Mouse (Mus musculus): ENCODE results near the gene Sstr5. TPM values are rescaled to one million over a fixed set of nuclear protein-coding genes. Genes with fewer than 3 reads are reported as not detected.

Gene Sstr5
- polyA plus RNA-seq, 2 experiments = 0.09 to 0.10 TPM

DNA sequence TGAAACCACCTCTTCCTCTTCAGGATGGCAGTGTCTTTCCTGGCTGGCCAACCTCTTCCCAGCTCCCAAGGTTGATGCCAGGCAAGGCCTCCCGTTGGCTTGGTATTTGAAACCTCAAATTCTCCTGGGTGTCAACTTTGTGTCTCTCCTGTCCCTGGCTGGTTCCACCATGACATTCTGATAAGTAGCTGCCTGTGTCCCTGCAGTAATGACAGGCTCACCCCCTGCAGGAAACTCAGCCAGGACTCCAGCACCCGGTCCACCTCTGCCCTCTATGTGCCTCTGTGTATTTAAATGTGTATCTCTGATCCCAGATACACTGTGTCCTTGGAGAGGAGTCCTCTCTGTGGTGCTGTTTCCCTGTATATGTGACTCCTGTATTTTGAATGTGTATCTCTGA lies 30.8 kb downstream of the Sstr5 start:
- WGBS = 77% methylated on average over 2 of the region's 2 CpGs
- no peak for DNase-seq (ENCODE audit: low spot score)
- Histone ChIP-seq H3K9me3 (ENCODE audit: control insufficient read depth, low read length) (no peaks in the 10 kb centered on the region), H3K36me3 (ENCODE audit: control insufficient read depth, insufficient read depth, low read length) (no peaks in the 10 kb centered on the region), H3K27ac (replicated peaks; ENCODE audit: low read depth, low read length) (no peak overlapping the region), H3K4me1 (ENCODE audit: control insufficient read depth, insufficient read depth, low read length) (peaks cover 12% of the 10 kb centered on the region), H3K4me2 (replicated peaks; ENCODE audit: low read depth, low read length, severe bottlenecking) (no peak overlapping the region), H3K9ac (ENCODE audit: low read depth, low read length, severe bottlenecking) (no peak overlapping the region), H3K4me3 (replicated peaks; ENCODE audit: low read length) (no peak overlapping the region), H3K27me3 (ENCODE audit: control insufficient read depth, insufficient read depth, low read length) (no peaks in the 10 kb centered on the region)
- TF ChIP-seq POLR2A (IDR thresholded peaks at IDR 0.05; ENCODE audit: borderline replicate concordance, extremely low read depth, insufficient read depth, insufficient read length) = no peak
- no peak for ATAC-seq (ENCODE audit: low FRiP score, low read depth)

DNA sequence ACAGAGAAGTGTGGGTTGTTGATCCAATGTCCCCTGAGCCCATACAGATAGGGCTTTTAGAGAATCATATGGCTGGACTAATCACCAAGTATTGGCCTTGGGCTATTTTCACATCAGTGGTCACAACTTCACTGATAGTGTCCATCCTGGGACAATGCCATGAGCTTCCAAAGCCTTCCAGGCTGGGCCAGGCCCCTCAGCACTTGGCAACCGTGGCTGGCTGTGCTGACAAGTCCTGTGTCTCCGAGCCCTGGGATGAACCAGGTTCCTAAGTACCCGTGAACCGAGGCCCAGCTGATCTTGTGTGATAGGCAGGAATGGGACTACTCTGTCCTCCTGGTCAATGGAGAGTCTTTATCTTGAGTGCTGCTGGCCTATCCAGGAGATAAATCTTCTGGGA lies 33.0 kb downstream of the Sstr5 start:
- no peak for TF ChIP-seq POLR2A (IDR thresholded peaks at IDR 0.05; ENCODE audit: borderline replicate concordance, extremely low read depth, insufficient read depth, insufficient read length)
- Histone ChIP-seq H3K9me3 (ENCODE audit: control insufficient read depth, low read length) (no peaks in the 10 kb centered on the region), H3K4me3 (replicated peaks; ENCODE audit: low read length) (no peak overlapping the region), H3K36me3 (ENCODE audit: control insufficient read depth, insufficient read depth, low read length) (no peaks in the 10 kb centered on the region), H3K27me3 (ENCODE audit: control insufficient read depth, insufficient read depth, low read length) (no peaks in the 10 kb centered on the region), H3K27ac (replicated peaks; ENCODE audit: low read depth, low read length) (no peak overlapping the region), H3K4me2 (replicated peaks; ENCODE audit: low read depth, low read length, severe bottlenecking) (no peak overlapping the region), H3K4me1 (ENCODE audit: control insufficient read depth, insufficient read depth, low read length) (peaks cover 12% of the 10 kb centered on the region), H3K9ac (ENCODE audit: low read depth, low read length, severe bottlenecking) (no peak overlapping the region)
- no peak for DNase-seq (ENCODE audit: low spot score)
- WGBS = 90% methylated on average over 4 of the region's 4 CpGs
- no peak for ATAC-seq (ENCODE audit: low FRiP score, low read depth)

DNA sequence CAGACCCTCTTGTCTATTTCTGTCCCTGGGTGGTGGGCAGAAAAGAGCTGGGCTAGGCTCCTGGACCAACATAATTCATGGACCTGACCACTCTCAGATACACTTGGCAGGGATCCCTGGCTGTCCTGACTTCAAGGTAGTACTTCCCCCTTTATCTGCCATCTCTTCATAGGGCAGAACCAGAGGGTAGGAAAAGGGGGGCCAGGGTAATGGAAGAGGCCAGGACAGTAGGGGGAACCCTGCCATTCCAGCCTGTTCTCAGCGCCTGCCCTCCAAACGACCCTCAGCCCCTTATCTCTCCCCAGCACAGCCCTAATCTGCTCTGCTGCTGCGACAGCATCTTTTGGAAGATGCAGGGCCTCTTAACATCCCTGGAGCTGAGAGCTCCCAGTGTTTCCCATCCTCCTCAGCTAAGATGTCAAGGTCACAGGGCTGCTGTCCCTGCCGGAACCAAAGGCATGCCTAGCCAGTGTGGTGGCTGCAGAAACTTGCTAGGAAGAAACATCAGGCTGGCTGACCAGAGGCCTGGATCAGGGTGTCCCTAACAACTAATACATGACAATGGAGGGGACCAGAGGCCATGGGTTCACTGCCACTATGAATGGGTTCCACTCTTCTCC lies 33.7 kb downstream of the Sstr5 start:
- WGBS = 67% methylated on average over 4 of the region's 4 CpGs
- ATAC-seq (ENCODE audit: low FRiP score, low read depth) = no peak

DNA sequence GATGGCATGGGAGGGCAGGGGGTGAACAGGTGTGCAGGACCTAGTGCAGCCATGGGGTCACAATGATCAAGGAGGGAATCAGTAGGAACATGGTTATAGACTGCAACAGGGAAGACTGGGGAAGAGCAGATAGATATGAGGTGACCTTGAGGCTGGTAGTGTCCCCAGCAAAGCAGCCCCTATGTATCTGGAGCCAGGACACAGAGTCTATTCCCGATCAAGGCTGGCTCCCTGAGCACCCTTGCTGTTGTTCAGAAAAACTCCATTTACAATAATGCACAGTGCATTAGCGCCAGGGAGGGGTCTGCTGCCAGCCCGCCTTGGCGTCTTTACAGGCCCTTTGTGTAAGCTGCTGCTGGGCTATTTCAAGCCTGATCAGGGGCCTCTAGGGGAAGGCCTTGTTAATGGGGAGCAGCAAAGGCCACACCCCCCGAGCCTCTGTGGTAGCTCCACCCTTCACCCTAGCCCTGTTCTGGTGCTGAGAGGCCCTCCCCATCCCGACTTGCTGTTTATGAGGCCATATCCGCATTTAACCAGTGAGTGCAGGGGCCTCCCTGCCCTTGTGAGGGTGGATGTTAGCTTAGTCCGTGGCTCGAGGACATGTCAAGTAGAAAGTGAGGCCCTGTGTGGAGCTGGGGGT lies 34.7 kb downstream of the Sstr5 start:
- Histone ChIP-seq H3K9ac (ENCODE audit: low read depth, low read length, severe bottlenecking) (no peak overlapping the region), H3K4me1 (ENCODE audit: control insufficient read depth, insufficient read depth, low read length) (peaks cover 12% of the 10 kb centered on the region), H3K4me2 (replicated peaks; ENCODE audit: low read depth, low read length, severe bottlenecking) (no peak overlapping the region; the same call in 1 of the 2 replicates), H3K27ac (replicated peaks; ENCODE audit: low read depth, low read length) (no peak overlapping the region), H3K4me3 (replicated peaks; ENCODE audit: low read length) (no peak overlapping the region), H3K36me3 (ENCODE audit: control insufficient read depth, insufficient read depth, low read length) (no peaks in the 10 kb centered on the region), H3K27me3 (ENCODE audit: control insufficient read depth, insufficient read depth, low read length) (no peaks in the 10 kb centered on the region), H3K9me3 (ENCODE audit: control insufficient read depth, low read length) (no peaks in the 10 kb centered on the region)
- DNase-seq (ENCODE audit: low spot score) (peak; percentile 64), ATAC-seq (ENCODE audit: low FRiP score, low read depth) (peak; percentile 79)
- no peak for TF ChIP-seq POLR2A (IDR thresholded peaks at IDR 0.05; ENCODE audit: borderline replicate concordance, extremely low read depth, insufficient read depth, insufficient read length)
- WGBS = 10% methylated on average over 9 of the region's 9 CpGs

More for the DNA sequence above, 33.7 kb downstream of the Sstr5 start:
- H3K27ac ChIP-seq (replicated peaks; ENCODE audit: low read depth, low read length) = no peak overlapping the region
- H3K4me2 ChIP-seq (replicated peaks; ENCODE audit: low read depth, low read length, severe bottlenecking) = no peak overlapping the region
- no peaks in the 10 kb centered on the region for H3K27me3 ChIP-seq (ENCODE audit: control insufficient read depth, insufficient read depth, low read length)
- no peak overlapping the region for H3K9ac ChIP-seq (ENCODE audit: low read depth, low read length, severe bottlenecking)
- no peak for TF ChIP-seq POLR2A (IDR thresholded peaks at IDR 0.05; ENCODE audit: borderline replicate concordance, extremely low read depth, insufficient read depth, insufficient read length)
- no peak for DNase-seq (ENCODE audit: low spot score)
- no peaks in the 10 kb centered on the region for H3K36me3 ChIP-seq (ENCODE audit: control insufficient read depth, insufficient read depth, low read length)
- H3K4me1 ChIP-seq (ENCODE audit: control insufficient read depth, insufficient read depth, low read length) = peaks cover 12% of the 10 kb centered on the region
- H3K4me3 ChIP-seq (replicated peaks; ENCODE audit: low read length) = no peak overlapping the region
- no peaks in the 10 kb centered on the region for H3K9me3 ChIP-seq (ENCODE audit: control insufficient read depth, low read length)

DNA sequence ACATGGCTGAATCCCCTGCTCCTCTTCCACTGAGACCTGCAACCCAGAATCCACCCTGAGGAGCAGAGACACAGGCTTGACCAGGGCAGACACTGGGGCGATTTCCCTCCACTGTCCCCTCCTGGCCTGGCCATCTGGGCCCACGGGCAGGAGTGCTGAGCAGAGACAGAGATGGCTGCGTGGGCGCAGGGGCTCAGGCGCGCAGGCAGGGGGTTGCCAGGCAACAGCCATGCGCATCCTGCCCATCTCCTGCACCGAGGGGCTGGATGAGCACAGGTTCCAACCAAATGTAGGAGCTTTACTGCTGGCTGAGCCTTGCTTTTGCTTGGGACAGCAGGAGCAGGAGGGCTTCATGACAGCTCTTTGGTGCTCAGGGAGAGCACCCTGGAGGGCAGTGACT lies 40.5 kb downstream of the Sstr5 start:
- Histone ChIP-seq H3K4me1 (ENCODE audit: control insufficient read depth, insufficient read depth, low read length) (no peaks in the 10 kb centered on the region), H3K4me3 (replicated peaks; ENCODE audit: low read length) (no peak overlapping the region), H3K27ac (replicated peaks; ENCODE audit: low read depth, low read length) (no peak overlapping the region), H3K4me2 (replicated peaks; ENCODE audit: low read depth, low read length, severe bottlenecking) (no peak overlapping the region), H3K27me3 (ENCODE audit: control insufficient read depth, insufficient read depth, low read length) (no peaks in the 10 kb centered on the region), H3K36me3 (ENCODE audit: control insufficient read depth, insufficient read depth, low read length) (no peaks in the 10 kb centered on the region), H3K9me3 (ENCODE audit: control insufficient read depth, low read length) (no peaks in the 10 kb centered on the region), H3K9ac (ENCODE audit: low read depth, low read length, severe bottlenecking) (no peak overlapping the region)
- no peak for TF ChIP-seq POLR2A (IDR thresholded peaks at IDR 0.05; ENCODE audit: borderline replicate concordance, extremely low read depth, insufficient read depth, insufficient read length)
- DNase-seq (ENCODE audit: low spot score) = no peak
- ATAC-seq (ENCODE audit: low FRiP score, low read depth) = no peak
- 59% methylated on average over 8 of the region's 8 CpGs for WGBS
